Mouse (Mus musculus): ENCODE data around the gene Lrfn2. TPM values are rescaled to one million over a fixed set of nuclear protein-coding genes. Genes with fewer than 3 reads are reported as not detected.

Lrfn2 gene
- total and polyA plus RNA-seq, 3 experiments, result not detected

GRCm38 (mm10) chr17:49096781-49097544 is 164.8 kb downstream of the Lrfn2 start:
- TF ChIP-seq MAX (IDR thresholded peaks at IDR 0.05; ENCODE audit: low read length) (no peak), TAL1 (IDR thresholded peaks at IDR 0.05; ENCODE audit: low read length) (no peak), MAZ (IDR thresholded peaks at IDR 0.05; ENCODE audit: low read depth, low read length) (no peak), JUND (IDR thresholded peaks at IDR 0.05; ENCODE audit: low read depth, low read length) (no peak), MEF2A (IDR thresholded peaks at IDR 0.05; ENCODE audit: extremely low read depth, insufficient replicate concordance, low read depth, low read length, poor library complexity, severe bottlenecking) (no peak), TCF12 (IDR thresholded peaks at IDR 0.05; ENCODE audit: low read depth, low read length) (no peak), MYB (IDR thresholded peaks at IDR 0.05; ENCODE audit: low read depth, low read length) (no peak)
- no peak for DNase-seq (ENCODE audit: low read depth, low spot score)
- Histone ChIP-seq H3K4me1 (ENCODE audit: control insufficient read depth in 1 of 2, insufficient read depth in 2 of 2, low read length in 2 of 2) (no peaks in the 10 kb centered on the region), H3K36me3 (ENCODE audit: control insufficient read depth in 1 of 2, insufficient read depth in 2 of 2, low read length in 2 of 2) (no peaks in the 10 kb centered on the region), H3K27ac (ENCODE audit: control insufficient read depth, low read depth, low read length) (no peak overlapping the region), H3K4me3 (ENCODE audit: control insufficient read depth in 1 of 2, insufficient read depth in 1 of 2, low read depth in 2 of 2, low read length in 2 of 2) (no peak overlapping the region), H3K27me3 (ENCODE audit: control insufficient read depth in 1 of 2, insufficient read depth in 2 of 2, low read length in 2 of 2) (no peaks in the 10 kb centered on the region), H3K9me3 (replicated peaks; ENCODE audit: insufficient read depth, low read length) (no peaks in the 10 kb centered on the region), H3K79me2 (ENCODE audit: control insufficient read depth, insufficient read depth, low read length, poor library complexity) (no peaks in the 10 kb centered on the region), H3K9ac (ENCODE audit: control insufficient read depth, low read depth, low read length, poor library complexity, severe bottlenecking) (no peak overlapping the region)

GRCm38 (mm10) chr17:49111399-49111798 is 179.2 kb downstream of the Lrfn2 start:
- no peak overlapping the region for H3K27ac ChIP-seq (ENCODE audit: control insufficient read depth, low read depth, low read length)
- H3K9me3 ChIP-seq (replicated peaks; ENCODE audit: insufficient read depth, low read length), result no peaks in the 10 kb centered on the region
- H3K4me3 ChIP-seq (ENCODE audit: control insufficient read depth in 1 of 2, insufficient read depth in 1 of 2, low read depth in 2 of 2, low read length in 2 of 2), result no peak overlapping the region
- TF ChIP-seq TBP (IDR thresholded peaks at IDR 0.05; ENCODE audit: low read depth, low read length), result no peak
- no peak for TF ChIP-seq USF1 (IDR thresholded peaks at IDR 0.05; ENCODE audit: low read depth, low read length)
- no peak for TF ChIP-seq ZNF384 (IDR thresholded peaks at IDR 0.05; ENCODE audit: low read depth, low read length)
- TF ChIP-seq MYB (IDR thresholded peaks at IDR 0.05; ENCODE audit: low read depth, low read length), result no peak
- no peak for TF ChIP-seq ZMIZ1 (IDR thresholded peaks at IDR 0.05; ENCODE audit: low read depth, low read length)
- TF ChIP-seq E2F4 (IDR thresholded peaks at IDR 0.05; ENCODE audit: borderline replicate concordance, low read depth, low read length), result no peak
- TF ChIP-seq JUND (IDR thresholded peaks at IDR 0.05; ENCODE audit: low read depth, low read length), result no peak
- TF ChIP-seq MAFK (IDR thresholded peaks at IDR 0.05; ENCODE audit: borderline replicate concordance, low read depth, low read length), result no peak
- TF ChIP-seq TAL1 (IDR thresholded peaks at IDR 0.05; ENCODE audit: low read length), result no peak
- TF ChIP-seq USF2 (IDR thresholded peaks at IDR 0.05; ENCODE audit: borderline replicate concordance in 1 of 2, insufficient read depth in 1 of 2, low read depth in 1 of 2, low read length in 2 of 2), result no peak
- TF ChIP-seq ZKSCAN1 (IDR thresholded peaks at IDR 0.05; ENCODE audit: low read depth, low read length), result no peak
- TF ChIP-seq ZC3H11A (IDR thresholded peaks at IDR 0.05; ENCODE audit: low read depth, low read length), result no peak
- TF ChIP-seq UBTF (IDR thresholded peaks at IDR 0.05; ENCODE audit: borderline replicate concordance, insufficient read depth, low read depth, low read length), result no peak
- no peak for TF ChIP-seq HCFC1 (IDR thresholded peaks at IDR 0.05; ENCODE audit: low read depth, low read length)
- no peak for TF ChIP-seq POLR2AphosphoS2 (IDR thresholded peaks at IDR 0.05; ENCODE audit: low read length)
- TF ChIP-seq MAX (IDR thresholded peaks at IDR 0.05; ENCODE audit: low read length), result no peak
- TF ChIP-seq MAZ (IDR thresholded peaks at IDR 0.05; ENCODE audit: low read depth, low read length), result no peak
- no peak for TF ChIP-seq POLR2AphosphoS5 (IDR thresholded peaks at IDR 0.05; ENCODE audit: borderline replicate concordance, low read depth, low read length)
- no peak for TF ChIP-seq GABPA (IDR thresholded peaks at IDR 0.05; ENCODE audit: low read depth, low read length)
- no peak for TF ChIP-seq MEF2A (IDR thresholded peaks at IDR 0.05; ENCODE audit: extremely low read depth, insufficient replicate concordance, low read depth, low read length, poor library complexity, severe bottlenecking)
- H3K4me1 ChIP-seq (ENCODE audit: control insufficient read depth in 1 of 2, insufficient read depth in 2 of 2, low read length in 2 of 2), result no peaks in the 10 kb centered on the region
- no peak overlapping the region for H3K9ac ChIP-seq (ENCODE audit: control insufficient read depth, low read depth, low read length, poor library complexity, severe bottlenecking)
- DNase-seq (ENCODE audit: low read depth, low spot score), result no peak
- no peaks in the 10 kb centered on the region for H3K36me3 ChIP-seq (ENCODE audit: control insufficient read depth in 1 of 2, insufficient read depth in 2 of 2, low read length in 2 of 2)
- no peaks in the 10 kb centered on the region for H3K27me3 ChIP-seq (ENCODE audit: control insufficient read depth in 1 of 2, insufficient read depth in 2 of 2, low read length in 2 of 2)
- no peaks in the 10 kb centered on the region for H3K79me2 ChIP-seq (ENCODE audit: control insufficient read depth, insufficient read depth, low read length, poor library complexity)
